Mouse (Mus musculus): ENCODE measurements around the gene Prickle1. TPM values are rescaled to one million over a fixed set of nuclear protein-coding genes. Genes with fewer than 3 reads are reported as not detected.

Gene Prickle1
- polyA plus RNA-seq, 1 experiment from 2014 or later = 17.4 TPM

GRCm38 (mm10) chr15:93504808-93505207 is 90.9 kb downstream of the Prickle1 start:
- 93% methylated on average over 17 of the region's 17 CpGs for WGBS
- no peaks in the 10 kb centered on the region for H3K4me1 ChIP-seq (replicated peaks)
- no peak overlapping the region for H3K27ac ChIP-seq
- H3K4me3 ChIP-seq = no peak overlapping the region
- no peaks in the 10 kb centered on the region for H3K27me3 ChIP-seq (ENCODE audit: insufficient read depth, poor library complexity, severe bottlenecking)
- no peak for DNase-seq (ENCODE audit: low spot score)
- H3K36me3 ChIP-seq = peaks cover 88% of the 10 kb centered on the region
- 0 out of 2 replicates have a peak, but pooled peaks cover 5% of the 10 kb centered on the region for H3K9me3 ChIP-seq

GRCm38 (mm10) chr15:93503201-93503745 is 92.4 kb downstream of the Prickle1 start:
- Histone ChIP-seq H3K4me3 (no peak overlapping the region), H3K4me1 (replicated peaks) (no peaks in the 10 kb centered on the region), H3K36me3 (peaks cover 91% of the 10 kb centered on the region), H3K9me3 (0 out of 2 replicates have a peak, but pooled peaks cover 5% of the 10 kb centered on the region), H3K27ac (no peak overlapping the region), H3K27me3 (ENCODE audit: insufficient read depth, poor library complexity, severe bottlenecking) (no peaks in the 10 kb centered on the region)
- WGBS = 94% methylated on average over 35 of the region's 35 CpGs
- no peak for DNase-seq (ENCODE audit: low spot score)

GRCm38 (mm10) chr15:93502703-93503102 is 93.0 kb downstream of the Prickle1 start:
- H3K9me3 ChIP-seq = 0 out of 2 replicates have a peak, but pooled peaks cover 4% of the 10 kb centered on the region
- 92% methylated on average over 9 of the region's 9 CpGs for WGBS

GRCm38 (mm10) chr15:93499866-93500265 is 95.8 kb downstream of the Prickle1 start:
- H3K27me3 ChIP-seq (ENCODE audit: insufficient read depth, poor library complexity, severe bottlenecking) = no peaks in the 10 kb centered on the region
- no peaks in the 10 kb centered on the region for H3K9me3 ChIP-seq
- H3K27ac ChIP-seq = no peak overlapping the region
- WGBS = 87% methylated on average over 9 of the region's 9 CpGs
- no peaks in the 10 kb centered on the region for H3K4me1 ChIP-seq (replicated peaks)
- H3K4me3 ChIP-seq = no peak overlapping the region
- DNase-seq (ENCODE audit: low spot score) = no peak
- H3K36me3 ChIP-seq = peaks cover 71% of the 10 kb centered on the region

More at GRCm38 (mm10) chr15:93502703-93503102, 93.0 kb downstream of the Prickle1 start:
- no peaks in the 10 kb centered on the region for H3K4me1 ChIP-seq (replicated peaks)
- no peak for DNase-seq (ENCODE audit: low spot score)
- no peak overlapping the region for H3K4me3 ChIP-seq
- no peak overlapping the region for H3K27ac ChIP-seq
- H3K27me3 ChIP-seq (ENCODE audit: insufficient read depth, poor library complexity, severe bottlenecking) = no peaks in the 10 kb centered on the region
- peaks cover 88% of the 10 kb centered on the region for H3K36me3 ChIP-seq

GRCm38 (mm10) chr15:93494700-93495099 is 101.0 kb downstream of the Prickle1 start:
- Histone ChIP-seq H3K27ac (no peak overlapping the region), H3K9me3 (no peaks in the 10 kb centered on the region), H3K4me1 (replicated peaks) (no peaks in the 10 kb centered on the region), H3K27me3 (ENCODE audit: insufficient read depth, poor library complexity, severe bottlenecking) (no peaks in the 10 kb centered on the region), H3K36me3 (peaks cover 50% of the 10 kb centered on the region), H3K4me3 (no peak overlapping the region)
- no peak for DNase-seq (ENCODE audit: low spot score)
- WGBS = 91% methylated on average over 7 of the region's 7 CpGs

- DNase-seq (ENCODE audit: low spot score) = no peak
- H3K36me3 ChIP-seq = peaks cover 46% of the 10 kb centered on the region
Observed at GRCm38 (mm10) chr15:93489597-93489996, 106.1 kb downstream of the Prickle1 start.

GRCm38 (mm10) chr15:93486066-93486465 is 109.6 kb downstream of the Prickle1 start:
- DNase-seq (ENCODE audit: low spot score) = no peak
- no peaks in the 10 kb centered on the region for H3K4me1 ChIP-seq (replicated peaks)
- no peaks in the 10 kb centered on the region for H3K9me3 ChIP-seq
- no peak overlapping the region for H3K27ac ChIP-seq
- H3K36me3 ChIP-seq = peaks cover 24% of the 10 kb centered on the region
- H3K4me3 ChIP-seq = no peak overlapping the region
- WGBS = 89% methylated on average over 7 of the region's 7 CpGs
- H3K27me3 ChIP-seq (ENCODE audit: insufficient read depth, poor library complexity, severe bottlenecking) = no peaks in the 10 kb centered on the region

More at GRCm38 (mm10) chr15:93489597-93489996, 106.1 kb downstream of the Prickle1 start:
- Histone ChIP-seq H3K27ac (no peak overlapping the region), H3K4me3 (no peak overlapping the region), H3K4me1 (replicated peaks) (no peaks in the 10 kb centered on the region), H3K9me3 (no peaks in the 10 kb centered on the region), H3K27me3 (ENCODE audit: insufficient read depth, poor library complexity, severe bottlenecking) (no peaks in the 10 kb centered on the region)
- WGBS = 84% methylated on average over 4 of the region's 4 CpGs

GRCm38 (mm10) chr15:93485252-93485651 is 110.4 kb downstream of the Prickle1 start:
- no peak overlapping the region for H3K4me3 ChIP-seq
- H3K27me3 ChIP-seq (ENCODE audit: insufficient read depth, poor library complexity, severe bottlenecking) = no peaks in the 10 kb centered on the region
- H3K9me3 ChIP-seq = no peaks in the 10 kb centered on the region
- no peak for DNase-seq (ENCODE audit: low spot score)
- H3K27ac ChIP-seq = no peak overlapping the region
- WGBS = 87% methylated on average over 3 of the region's 3 CpGs
- H3K36me3 ChIP-seq = peaks cover 22% of the 10 kb centered on the region
- no peaks in the 10 kb centered on the region for H3K4me1 ChIP-seq (replicated peaks)

GRCm38 (mm10) chr15:93484261-93484710 is 111.4 kb downstream of the Prickle1 start:
- no peaks in the 10 kb centered on the region for H3K27me3 ChIP-seq (ENCODE audit: insufficient read depth, poor library complexity, severe bottlenecking)
- H3K36me3 ChIP-seq = peaks cover 16% of the 10 kb centered on the region
- no peaks in the 10 kb centered on the region for H3K9me3 ChIP-seq
- H3K27ac ChIP-seq = no peak overlapping the region
- H3K4me1 ChIP-seq (replicated peaks) = no peaks in the 10 kb centered on the region
- no peak overlapping the region for H3K4me3 ChIP-seq
- DNase-seq (ENCODE audit: low spot score) = no peak
- WGBS = 85% methylated on average over 7 of the region's 7 CpGs

GRCm38 (mm10) chr15:93481112-93481511 is 114.6 kb downstream of the Prickle1 start:
- Histone ChIP-seq H3K36me3 (peaks cover 4% of the 10 kb centered on the region; the same call in 1 of the 2 replicates), H3K27ac (no peak overlapping the region), H3K4me3 (no peak overlapping the region), H3K9me3 (no peaks in the 10 kb centered on the region), H3K4me1 (replicated peaks) (no peaks in the 10 kb centered on the region), H3K27me3 (ENCODE audit: insufficient read depth, poor library complexity, severe bottlenecking) (no peaks in the 10 kb centered on the region)
- DNase-seq (ENCODE audit: low spot score) = no peak
- 94% methylated on average over 10 of the region's 10 CpGs for WGBS

- 82% methylated on average over 4 of the region's 4 CpGs for WGBS
- H3K4me1 ChIP-seq (replicated peaks) = no peaks in the 10 kb centered on the region
- no peak for DNase-seq (ENCODE audit: low spot score)
- peaks cover 4% of the 10 kb centered on the region; the same call in 1 of the 2 replicates for H3K36me3 ChIP-seq
- H3K27me3 ChIP-seq (ENCODE audit: insufficient read depth, poor library complexity, severe bottlenecking) = no peaks in the 10 kb centered on the region
- no peak overlapping the region for H3K4me3 ChIP-seq
- no peaks in the 10 kb centered on the region for H3K9me3 ChIP-seq
- H3K27ac ChIP-seq = no peak overlapping the region
Observed at GRCm38 (mm10) chr15:93479445-93479844, 116.2 kb downstream of the Prickle1 start.

GRCm38 (mm10) chr15:93478676-93479075 is 117.0 kb downstream of the Prickle1 start:
- Histone ChIP-seq H3K27ac (no peak overlapping the region), H3K27me3 (ENCODE audit: insufficient read depth, poor library complexity, severe bottlenecking) (no peaks in the 10 kb centered on the region), H3K9me3 (no peaks in the 10 kb centered on the region), H3K4me3 (no peak overlapping the region), H3K4me1 (replicated peaks) (no peaks in the 10 kb centered on the region), H3K36me3 (peaks cover 4% of the 10 kb centered on the region; the same call in 1 of the 2 replicates)
- 86% methylated on average over 3 of the region's 3 CpGs for WGBS
- no peak for DNase-seq (ENCODE audit: low spot score)

- DNase-seq (ENCODE audit: low spot score) = no peak
- WGBS = 95% methylated on average over 4 of the region's 4 CpGs
- peaks cover under 1% of the 10 kb centered on the region; the same call in 1 of the 2 replicates for H3K4me1 ChIP-seq (replicated peaks)
Observed at GRCm38 (mm10) chr15:93477729-93478128, 118.0 kb downstream of the Prickle1 start.

More at GRCm38 (mm10) chr15:93477729-93478128, 118.0 kb downstream of the Prickle1 start:
- Histone ChIP-seq H3K27ac (no peak overlapping the region), H3K9me3 (no peaks in the 10 kb centered on the region), H3K27me3 (ENCODE audit: insufficient read depth, poor library complexity, severe bottlenecking) (no peaks in the 10 kb centered on the region), H3K36me3 (peaks cover 4% of the 10 kb centered on the region; the same call in 1 of the 2 replicates), H3K4me3 (no peak overlapping the region)

Data from hindbrain, embryonic 10.5 days (tissue).